Mouse (Mus musculus) inflammation-experienced regulatory T-cells, adult 6 months (primary cell): ENCODE results near the gene Prph. TPM values are rescaled to one million over a fixed set of nuclear protein-coding genes. Genes with fewer than 3 reads are reported as not detected.

Experiments
- ATAC-seq: one replicate; pipeline ENCODE4 v1.8.0; 2017
- polyA plus RNA-seq, 3 experiments: library from polyadenylated mRNA; unstranded; fragments of 100-300 nt; shearing (Covaris generic); gene quantifications; one replicate each; pipeline ENCODE4 v1.2.1; 2017

Gene Prph
- polyA plus RNA-seq, 3 experiments from 2014 or later: not detected

DNA sequence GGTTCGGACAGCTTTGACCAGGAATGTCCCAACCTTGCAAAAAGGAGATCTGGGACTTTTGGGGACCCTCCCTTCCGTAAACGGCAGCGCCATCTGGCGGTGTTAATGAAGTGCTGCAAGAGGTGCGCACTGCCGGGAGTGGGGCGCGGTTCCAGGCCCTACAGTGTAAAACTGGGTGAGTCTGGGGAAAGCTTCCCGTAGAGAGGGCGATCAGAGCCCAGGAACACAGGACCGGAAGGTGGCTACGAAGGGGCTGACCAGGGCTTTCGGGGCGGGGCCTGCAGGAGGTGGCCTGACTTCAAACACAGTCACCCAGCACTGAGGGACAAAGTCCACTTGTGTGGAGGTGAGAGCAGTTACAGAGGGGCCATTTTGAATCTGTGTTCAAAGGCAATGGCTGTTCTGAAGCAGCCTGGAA, 44.2 kb downstream of the Prph start:
- ATAC-seq: no peak

DNA sequence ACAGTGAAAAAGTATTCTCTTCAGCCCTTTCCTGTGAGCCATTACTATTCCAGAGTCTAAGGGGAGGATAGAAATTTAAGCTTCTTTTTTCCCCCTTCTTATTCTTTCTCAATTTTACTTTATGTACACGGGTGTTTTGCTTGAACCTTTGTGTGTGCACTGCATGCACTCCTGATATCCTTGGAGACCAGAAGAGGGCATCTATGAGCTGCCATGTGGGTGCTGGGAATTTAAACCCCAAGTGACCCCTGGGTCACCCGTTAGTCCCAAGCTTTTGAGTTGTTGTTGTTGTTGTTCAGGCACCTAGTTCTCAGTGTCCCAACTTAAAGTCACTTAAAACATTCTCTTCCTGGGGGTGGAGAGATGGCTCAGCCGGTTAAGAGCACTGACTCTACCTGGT, 45.0 kb downstream of the Prph start:
- ATAC-seq: no peak

DNA sequence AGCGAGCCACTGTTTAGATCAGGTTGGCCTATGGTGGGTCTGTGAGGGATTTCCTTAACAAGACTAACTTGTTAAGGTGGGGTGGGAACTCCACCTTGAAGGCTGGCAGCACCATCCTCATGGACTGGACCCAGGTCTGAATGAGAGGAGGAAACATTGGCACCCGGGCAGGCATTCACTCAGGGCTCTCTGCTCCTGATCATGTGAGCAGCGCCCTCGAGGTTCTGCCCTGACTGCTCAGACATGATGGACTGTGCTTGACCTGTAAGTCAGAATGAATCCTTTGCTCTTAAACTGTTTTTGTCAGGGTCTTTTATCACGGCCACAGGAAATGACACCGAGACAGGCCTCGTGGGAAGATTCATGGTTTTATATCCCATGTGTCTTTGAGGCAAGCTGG, 50.3 kb downstream of the Prph start:
- ATAC-seq: no peak

DNA sequence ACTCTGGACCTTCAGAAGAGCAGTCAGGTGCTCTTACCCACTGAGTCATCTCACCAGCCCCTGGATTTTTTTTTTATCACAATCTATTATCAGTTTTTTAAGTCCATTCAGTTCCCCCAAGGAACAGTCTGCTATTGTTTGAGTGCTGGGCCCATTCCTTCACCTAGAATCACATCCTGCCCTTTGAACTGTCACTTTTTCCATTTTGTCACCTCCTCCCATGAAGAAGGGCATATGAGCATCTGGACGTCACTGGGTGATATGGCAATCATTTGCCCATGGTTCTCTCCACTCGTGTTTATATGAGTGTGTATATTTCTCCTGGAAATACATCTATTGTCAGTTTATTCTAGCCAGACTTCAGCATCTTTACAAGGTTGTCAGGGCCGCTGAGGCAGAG, 52.9 kb downstream of the Prph start:
- ATAC-seq: no peak

Other genes starting within 250 kb of the Prph start
- not detected for gene Ddn, start 245.7 kb upstream of the Prph start, polyA plus RNA-seq
- gene Prkag1, start 223.7 kb upstream of the Prph start, polyA plus RNA-seq: 100 to 1,000 TPM; 119 to 137 (median 129) TPM
- 10 to 100 TPM; 18.7 to 36.4 (median 30.7) TPM for gene Kmt2d, start 184.0 kb upstream of the Prph start, polyA plus RNA-seq
- gene Rhebl1, start 160.6 kb upstream of the Prph start, polyA plus RNA-seq: 10 to 100 TPM in 2 of 3 experiments, 1 to 10 TPM in 1; 9.5 to 13.0 (median 10.8) TPM
- under 1 TPM in 1 of 3 experiments, not detected in 2; 0.09 TPM for gene Dhh, start 156.6 kb upstream of the Prph start, polyA plus RNA-seq
- 10 to 100 TPM; 17.3 to 46.9 (median 39.3) TPM for gene Lmbr1l, start 136.9 kb upstream of the Prph start, polyA plus RNA-seq
- gene Tuba1b, start 120.6 kb upstream of the Prph start, polyA plus RNA-seq: 100 to 1,000 TPM; 459 to 882 (median 544) TPM
- not detected for gene Gm49450, start 101.6 kb upstream of the Prph start, polyA plus RNA-seq
- 100 to 1,000 TPM; 206 to 351 (median 217) TPM for gene Tuba1a, start 101.5 kb upstream of the Prph start, polyA plus RNA-seq
- gene Tuba1c, start 25.3 kb upstream of the Prph start, polyA plus RNA-seq: 100 to 1,000 TPM in 1 of 3 experiments, 10 to 100 TPM in 2; 70.4 to 203 (median 83.7) TPM
- gene Troap, start 19.4 kb downstream of the Prph start, polyA plus RNA-seq: 1 to 10 TPM in 2 of 3 experiments, under 1 TPM in 1; 0.92 to 9.3 (median 1.1) TPM
- not detected for gene C1ql4, start 32.6 kb downstream of the Prph start, polyA plus RNA-seq
- gene Dnajc22, start 38.0 kb downstream of the Prph start, polyA plus RNA-seq: not detected
- under 1 TPM in 1 of 3 experiments, not detected in 2; 0.17 TPM for gene Spats2, start 70.7 kb downstream of the Prph start, polyA plus RNA-seq
- gene Kcnh3, start 169.7 kb downstream of the Prph start, polyA plus RNA-seq: not detected
- 10 to 100 TPM; 48.4 to 56.9 (median 49.1) TPM for gene Mcrs1, start 196.8 kb downstream of the Prph start, polyA plus RNA-seq
- gene Prpf40b, start 239.9 kb downstream of the Prph start, polyA plus RNA-seq: 10 to 100 TPM in 2 of 3 experiments, 1 to 10 TPM in 1; 1.6 to 14.9 (median 10.3) TPM
- under 1 TPM in 2 of 3 experiments, not detected in 1; 0.29 to 0.48 TPM for gene Fam186b, start 240.7 kb downstream of the Prph start, polyA plus RNA-seq